Mouse (Mus musculus): ENCODE data around the gene Map3k3.

DNA sequence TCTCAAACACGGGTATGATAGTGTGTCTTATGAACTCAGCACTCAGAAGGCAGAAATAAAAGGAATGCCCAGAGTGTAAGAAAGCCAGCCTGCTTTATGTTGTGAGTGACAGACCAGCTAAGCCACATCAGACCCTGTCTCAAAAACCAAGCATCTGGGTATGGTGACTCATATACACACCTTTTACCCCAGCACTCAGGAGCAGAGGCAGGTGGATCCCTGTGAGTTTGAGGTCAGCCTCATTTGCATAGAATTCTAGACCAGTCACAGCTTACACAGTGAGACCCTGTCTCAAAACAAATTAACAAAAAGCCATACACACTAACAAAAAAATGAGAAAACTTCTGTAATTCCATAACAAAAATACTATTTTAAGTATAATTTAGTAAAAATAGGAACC is 41.4 kb downstream of the Map3k3 start:
- TF ChIP-seq CTCF (IDR thresholded peaks at IDR 0.05; ENCODE audit: low read depth, low read length): no peak
- no peak for TF ChIP-seq POLR2A (IDR thresholded peaks at IDR 0.05; ENCODE audit: extremely low read depth, insufficient read depth, low read length)
